Mouse (Mus musculus) activated CD4-positive, CD25-positive, alpha-beta regulatory T cell (primary cell): Measurements from ENCODE around the gene 4930480E11Rik. TPM values are rescaled to one million over a fixed set of nuclear protein-coding genes. Genes with fewer than 3 reads are reported as not detected.

ENCODE experiments used
- polyA plus RNA-seq, 2 experiments: library from polyadenylated mRNA; unstranded; fragments of 100-300 nt; shearing (Covaris generic); gene quantifications; one replicate each; pipeline ENCODE4 v1.2.1; 2017

4930480E11Rik gene
- not detected for polyA plus RNA-seq

DNA sequence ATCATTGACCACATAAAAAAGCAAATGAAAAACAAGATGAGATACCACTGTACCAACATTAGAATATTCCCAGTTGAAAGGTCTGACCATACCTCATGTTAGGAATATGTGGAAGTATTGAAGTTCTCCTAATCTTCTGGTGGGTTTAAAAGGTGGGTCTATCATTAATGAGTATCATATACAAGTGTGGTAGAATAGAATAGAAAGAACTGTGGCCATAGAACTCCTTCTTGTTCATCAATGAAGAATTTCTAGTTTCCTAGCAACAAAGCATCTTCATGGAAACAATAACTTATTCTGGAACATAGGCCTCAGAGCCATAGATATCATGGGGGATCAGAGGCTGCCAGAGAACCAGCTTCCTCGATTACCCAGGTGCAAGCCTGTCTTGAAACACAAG, at the start of gene 4930480E11Rik:
4930480E11Rik (plus strand) TSS at position 301 of the 400 bp plus-strand sequence.

Other genes starting within 250 kb of the 4930480E11Rik start
- gene Gm5938, start 244.2 kb upstream of the 4930480E11Rik start, polyA plus RNA-seq, result not detected
- not detected for gene Obp1b, start 182.9 kb upstream of the 4930480E11Rik start, polyA plus RNA-seq
- gene Gm14743, start 123.7 kb upstream of the 4930480E11Rik start, polyA plus RNA-seq, result not detected
- gene Prrg1, start 214.3 kb downstream of the 4930480E11Rik start, polyA plus RNA-seq, result 1 to 10 TPM; 3.2 to 5.7 TPM